Mouse (Mus musculus) thymus, postnatal 25 days (tissue): ENCODE data around the gene Gm6509.
"Not testable (repeated sequence)": the region's sequence is repeated elsewhere in the genome, so short reads cannot be mapped to it uniquely, and the experiment has no call there.

Source experiments
- DNase-seq: peaks from one replicate; pipeline ENCODE4 v3.0.0; 2022

Gm6509 gene

GRCm38 (mm10) chr5:94623679-94624078 lies at the start of gene Gm6509:
Gm6509 (plus strand) TSS chr5:94623979.
- DNase-seq, result not testable (repeated sequence)

GRCm38 (mm10) chr5:94616242-94616641 lies 7.5 kb upstream of the Gm6509 start, which contains the start of gene Gm3147:
Gm3147 (minus strand) TSS chr5:94616342.
- DNase-seq, result not testable (repeated sequence)

GRCm38 (mm10) chr5:94648082-94648481 lies 24.3 kb downstream of the Gm6509 start, which contains the start of gene Gm6205:
Gm6205 (plus strand) TSS chr5:94648382.
- DNase-seq, result not testable (repeated sequence)
